ENCODE assay signal across 9 mouse cellular contexts in genomic region chr3:28709740-28710139, GRCm38 (mm10). TPM values are rescaled to one million over a fixed set of nuclear protein-coding genes. Genes with fewer than 3 reads are reported as not detected.
DNase-seq lines count a peak whose midpoint lies in the region; ATAC-seq and TF ChIP-seq lines count a peak whose summit lies in the region.
"Had no signal": no experiment of that assay in that cellular context is flagged by ENCODE, and none has a peak within 500 bp of the region (broad histone marks: within the 10 kb centered on the region; RNA-seq: fewer than 3 reads in every experiment).

No protein-coding gene starts in this region.

- no peaks in the 10 kb centered on the region for H3K4me1 ChIP-seq in ES-E14 (ENCODE audit: control insufficient read depth in 2 of 2, insufficient read depth in 2 of 2, low read length in 2 of 2, poor library complexity in 1 of 2)
- H3K4me1 ChIP-seq in midbrain, embryonic 16.5 days (ENCODE audit: control insufficient read depth, insufficient read depth, low read length), result no peaks in the 10 kb centered on the region

- intact Hi-C loops in left cerebral cortex, adult 2 months (cut with DNase I), result no loop called here
- intact Hi-C loops in left cerebral cortex, postnatal 10 days (cut with DNase I), result no loop called here

- no peak overlapping the region for H3K27ac ChIP-seq in left cerebral cortex, adult 2 months
- no peak overlapping the region for H3K27ac ChIP-seq in ES-E14 (ENCODE audit: insufficient read depth, low read depth, low read length, poor library complexity, severe bottlenecking)
- H3K27ac ChIP-seq in midbrain, embryonic 16.5 days (ENCODE audit: low read length), result no peak overlapping the region

- H3K9me3 ChIP-seq in ES-E14 (ENCODE audit: control insufficient read depth, insufficient read depth, low read depth, low read length), result no peaks in the 10 kb centered on the region
- H3K9me3 ChIP-seq in midbrain, embryonic 16.5 days (replicated peaks; ENCODE audit: control insufficient read depth, low read length, poor library complexity, severe bottlenecking), result no peaks in the 10 kb centered on the region

- no peak overlapping the region for H3K4me3 ChIP-seq in left cerebral cortex, adult 2 months
- H3K4me3 ChIP-seq in ES-E14 (ENCODE audit: insufficient read depth in 1 of 2, low read depth in 1 of 2, low read length in 2 of 2, poor library complexity in 1 of 2, severe bottlenecking in 1 of 2), result no peak overlapping the region
- no peak overlapping the region for H3K4me3 ChIP-seq in midbrain, embryonic 16.5 days (ENCODE audit: low read depth, low read length)

- no peak for ATAC-seq in midbrain, embryonic 16.5 days

- no peak for TF ChIP-seq POLR2A in brain, embryonic 14.5 days (IDR thresholded peaks at IDR 0.05; ENCODE audit: borderline replicate concordance, extremely low read depth, insufficient read depth, insufficient read length, poor library complexity, severe bottlenecking)

- no peak overlapping the region for H3K4me2 ChIP-seq in midbrain, embryonic 16.5 days (ENCODE audit: low read length)

- no peak overlapping the region for H3K9ac ChIP-seq in ES-E14 (ENCODE audit: insufficient read depth, low read depth, low read length, poor library complexity, severe bottlenecking)
- H3K9ac ChIP-seq in midbrain, embryonic 16.5 days (ENCODE audit: low read depth, low read length), result no peak overlapping the region

- 86% methylated on average over 1 of the region's 1 CpGs for WGBS in midbrain, embryonic 16.5 days

- no peaks in the 10 kb centered on the region for H3K27me3 ChIP-seq in midbrain, embryonic 16.5 days (ENCODE audit: control insufficient read depth, insufficient read depth, low read depth, low read length)

- H3K36me3 ChIP-seq in ES-E14 (ENCODE audit: control insufficient read depth, insufficient read depth, low read length, poor library complexity, severe bottlenecking), result no peaks in the 10 kb centered on the region
- H3K36me3 ChIP-seq in midbrain, embryonic 16.5 days (ENCODE audit: control insufficient read depth, insufficient read depth, low read length), result no peaks in the 10 kb centered on the region

- in situ Hi-C loops in ES-E14 (cut with MboI; ENCODE audit: low sequenced_read_pairs in 2 of 2, unreplicated experiment in 2 of 2), result no loop called here

- peak; percentile 55 for TF ChIP-seq CTCF in left cerebral cortex, adult 2 months (IDR thresholded peaks at IDR 0.05)
- TF ChIP-seq CTCF in brain, embryonic 14.5 days (IDR thresholded peaks at IDR 0.05; ENCODE audit: borderline replicate concordance, extremely low read depth, insufficient read depth, insufficient read length), result 0 out of 2 replicates have a peak, but pooled peaks have one; percentile 27

- no peak for DNase-seq in left cerebral cortex, adult 2 months (ENCODE audit: extremely low spot score in 1 of 2, low spot score in 2 of 2)
- DNase-seq in left cerebral cortex, postnatal 10 days (ENCODE audit: extremely low spot score in 1 of 2, low spot score in 2 of 2), result no peak
- DNase-seq in ES-E14 (ENCODE audit: low read depth, low spot score), result peak; percentile 61
- DNase-seq in brain, embryonic 14.5 days (ENCODE audit: low read depth), result no peak
- DNase-seq in mesoderm, embryonic 11.5 days (ENCODE audit: low read depth, low spot score), result peak; percentile 12
- DNase-seq in Muller cell, postnatal 12 days (ENCODE audit: inconsistent ontology term), result no peak
- DNase-seq: gastrocnemius, postnatal 25 days; kidney, postnatal 4 days had no signal

TF ChIP-seq in ES-E14, 5 proteins besides CTCF, POLR2A, EP300 and RAD21:
- no peak for TF ChIP-seq MAFK (IDR thresholded peaks at IDR 0.05; ENCODE audit: insufficient read depth, low read depth, low read length)
- no peak for TF ChIP-seq CHD2 (IDR thresholded peaks at IDR 0.05; ENCODE audit: low read depth, low read length)
- TF ChIP-seq HCFC1 (IDR thresholded peaks at IDR 0.05; ENCODE audit: borderline replicate concordance, insufficient read depth, low read length), result no peak
- no peak for TF ChIP-seq ZC3H11A (IDR thresholded peaks at IDR 0.05; ENCODE audit: borderline replicate concordance, low read depth, low read length)
- no peak for TF ChIP-seq ZNF384 (IDR thresholded peaks at IDR 0.05; ENCODE audit: low read depth, low read length)

RNA-seq across cellular contexts. Expression of gene Slc2a2, which starts 12.0 kb away (rescaled TPM):
- total RNA-seq in left cerebral cortex, adult 2 months (2021), result not detected
- total RNA-seq in left cerebral cortex, postnatal 10 days (2021), result not detected
- not detected in 2 replicates for total RNA-seq in ES-E14 (2012; rRNA removed)
- polyA plus RNA-seq in brain, embryonic 14.5 days (2012; rRNA removed), result 0.01 and 0.15 TPM in 2 replicates
- polyA plus RNA-seq in midbrain, embryonic 16.5 days (2015; fragmentation: Nextera tagmentation; extraction: Ambion mirVana), result 0.11 TPM in 1 of 2 replicates, not detected in the other
- total RNA-seq: gastrocnemius, postnatal 25 days had no signal

Comparison
In these comparisons a context has a peak if more than half of its experiments do, and no peak if none do; other contexts are left out.
1. DNase-seq: peak in ES-E14 (single experiment) and mesoderm, embryonic 11.5 days (single experiment); none in left cerebral cortex, adult 2 months (0 of 2), left cerebral cortex, postnatal 10 days (0 of 2), brain, embryonic 14.5 days (single experiment) and Muller cell, postnatal 12 days (single experiment).